In genomic region chr19:25406481-25407184, GRCm38 (mm10) we compare ENCODE assay signal across 7 mouse cellular contexts.
DNase-seq lines count a peak whose midpoint lies in the region; ATAC-seq and TF ChIP-seq lines count a peak whose summit lies in the region.

No protein-coding gene starts in this region.

- peak overlapping the region; percentile 55 for H3K27ac ChIP-seq in embryonic fibroblast, embryonic 13.5 days (ENCODE audit: insufficient read depth, low read length)
- H3K27ac ChIP-seq in heart, embryonic 11.5 days (ENCODE audit: low read depth, low read length): peak overlapping the region; percentile 97
- H3K27ac ChIP-seq in kidney, embryonic 15.5 days: peak overlapping the region; percentile 88
- H3K27ac ChIP-seq in liver, adult 2 months (replicated peaks; ENCODE audit: insufficient read depth, low read depth, low read length): peak overlapping the region; percentile 97
- H3K27ac ChIP-seq in neural tube, embryonic 11.5 days (ENCODE audit: low read depth, low read length): no peak overlapping the region

- no peak for TF ChIP-seq CTCF in embryonic fibroblast, embryonic 13.5 days (IDR thresholded peaks at IDR 0.05; ENCODE audit: borderline replicate concordance, insufficient read depth, low read length)
- TF ChIP-seq CTCF in liver, adult 2 months (IDR thresholded peaks at IDR 0.05; ENCODE audit: low read depth, low read length): no peak

- H3K4me1 ChIP-seq in embryonic fibroblast, embryonic 13.5 days (ENCODE audit: control insufficient read depth, insufficient read depth, low read length): peaks cover 2% of the 10 kb centered on the region; the same call in 1 of the 2 replicates
- peaks cover 40% of the 10 kb centered on the region for H3K4me1 ChIP-seq in heart, embryonic 11.5 days (ENCODE audit: control insufficient read depth, insufficient read depth, low read length)
- H3K4me1 ChIP-seq in kidney, embryonic 15.5 days: peaks cover 28% of the 10 kb centered on the region
- peaks cover 20% of the 10 kb centered on the region for H3K4me1 ChIP-seq in liver, adult 2 months (ENCODE audit: control insufficient read depth, insufficient read depth, low read length)
- H3K4me1 ChIP-seq in neural tube, embryonic 11.5 days (ENCODE audit: control insufficient read depth, insufficient read depth, low read length): peaks cover 6% of the 10 kb centered on the region; the same call in 1 of the 2 replicates

- peak overlapping the region; percentile 74 for H3K9ac ChIP-seq in heart, embryonic 11.5 days (ENCODE audit: low read depth, low read length)
- peak overlapping the region; percentile 50 for H3K9ac ChIP-seq in kidney, embryonic 15.5 days
- H3K9ac ChIP-seq in liver, adult 2 months (ENCODE audit: low read depth, low read length): peak overlapping the region; percentile 74
- peak overlapping the region; percentile 52 for H3K9ac ChIP-seq in neural tube, embryonic 11.5 days (ENCODE audit: low read length)

- peak overlapping the region; percentile 86 for H3K4me2 ChIP-seq in heart, embryonic 11.5 days
- H3K4me2 ChIP-seq in kidney, embryonic 15.5 days: peak overlapping the region; percentile 90
- H3K4me2 ChIP-seq in neural tube, embryonic 11.5 days (ENCODE audit: low read depth): peak overlapping the region; percentile 74

- DNase-seq in brain, adult 2 months (ENCODE audit: low read depth, low spot score): peak; percentile 74
- peak; percentile 91 for DNase-seq in liver, adult 2 months (ENCODE audit: extremely low read depth, low read depth, low spot score)
- DNase-seq in neural tube, embryonic 11.5 days (ENCODE audit: low spot score): peak; percentile 63
- peak; percentile 53 for DNase-seq in testis, postnatal 14 days (ENCODE audit: low spot score)

- ATAC-seq in heart, embryonic 11.5 days (replicated peaks; ENCODE audit: insufficient number of reproducible peaks, low FRiP score, low TSS enrichment): peak; percentile 81
- ATAC-seq in kidney, embryonic 15.5 days (replicated peaks; ENCODE audit: low FRiP score): peak; percentile 88
- no peak; the same call in 1 of the 2 replicates for ATAC-seq in neural tube, embryonic 11.5 days (ENCODE audit: insufficient read depth, low FRiP score, low TSS enrichment)

- no peaks in the 10 kb centered on the region for H3K27me3 ChIP-seq in heart, embryonic 11.5 days (ENCODE audit: control insufficient read depth, insufficient read depth, low read length)
- no peaks in the 10 kb centered on the region for H3K27me3 ChIP-seq in kidney, embryonic 15.5 days
- no peaks in the 10 kb centered on the region for H3K27me3 ChIP-seq in liver, adult 2 months (ENCODE audit: control insufficient read depth, insufficient read depth, low read length)
- H3K27me3 ChIP-seq in neural tube, embryonic 11.5 days (ENCODE audit: control insufficient read depth, insufficient read depth, low read length): no peaks in the 10 kb centered on the region

- under 1% methylated on average over 28 of the region's 28 CpGs for WGBS in heart, embryonic 11.5 days (ENCODE audit: insufficient replicate concordance)
- WGBS in kidney, embryonic 15.5 days: 1% methylated on average over 27 of the region's 28 CpGs
- WGBS in liver, adult 2 months: under 1% methylated on average over 28 of the region's 28 CpGs
- WGBS in neural tube, embryonic 11.5 days: 4% methylated on average over 28 of the region's 28 CpGs

- TF ChIP-seq POLR2A in embryonic fibroblast, embryonic 13.5 days (IDR thresholded peaks at IDR 0.05; ENCODE audit: low read depth, low read length): peak; percentile 73
- TF ChIP-seq POLR2A in liver, adult 2 months (IDR thresholded peaks at IDR 0.05; ENCODE audit: extremely low read depth, insufficient read depth, low read length): peak; percentile 52; the same call in 1 of the 2 replicates

- peak overlapping the region; percentile 52 for H3K4me3 ChIP-seq in embryonic fibroblast, embryonic 13.5 days (ENCODE audit: insufficient read depth, low read length)
- H3K4me3 ChIP-seq in heart, embryonic 11.5 days (ENCODE audit: low read depth, low read length): peak overlapping the region; percentile 56
- peak overlapping the region; percentile 51 for H3K4me3 ChIP-seq in kidney, embryonic 15.5 days (replicated peaks)
- peak overlapping the region; percentile 65 for H3K4me3 ChIP-seq in liver, adult 2 months (ENCODE audit: insufficient read depth, low read depth, low read length)
- peak overlapping the region; percentile 32 for H3K4me3 ChIP-seq in neural tube, embryonic 11.5 days (ENCODE audit: low read depth, low read length)

- H3K79me2 ChIP-seq in liver, adult 2 months (ENCODE audit: control insufficient read depth, insufficient read depth, low read length): peaks cover 37% of the 10 kb centered on the region

- H3K36me3 ChIP-seq in heart, embryonic 11.5 days (ENCODE audit: control insufficient read depth, insufficient read depth, low read length): peaks cover 17% of the 10 kb centered on the region
- peaks cover 28% of the 10 kb centered on the region for H3K36me3 ChIP-seq in kidney, embryonic 15.5 days
- H3K36me3 ChIP-seq in liver, adult 2 months (ENCODE audit: control insufficient read depth, insufficient read depth, low read length): peaks cover 17% of the 10 kb centered on the region
- H3K36me3 ChIP-seq in neural tube, embryonic 11.5 days (ENCODE audit: control insufficient read depth, insufficient read depth, low read length): peaks cover 6% of the 10 kb centered on the region

- no peaks in the 10 kb centered on the region for H3K9me3 ChIP-seq in heart, embryonic 11.5 days (replicated peaks; ENCODE audit: control insufficient read depth, low read length)
- H3K9me3 ChIP-seq in kidney, embryonic 15.5 days (replicated peaks): no peaks in the 10 kb centered on the region
- H3K9me3 ChIP-seq in neural tube, embryonic 11.5 days (ENCODE audit: control insufficient read depth, low read length): no peaks in the 10 kb centered on the region
